Mouse (Mus musculus) thymus, adult 2 months (tissue): ENCODE measurements around the gene Ppp1r8.
A peak's percentile ranks its signal among the peaks of the same experiment; 100 is the strongest.

Source experiments
- CTCF ChIP-seq: fragments of 200-500 bp; IDR thresholded peaks from 2 replicates; pipeline ENCODE4 v1.5.1; 2012; ENCODE audit warnings: mild to moderate bottlenecking, control low read depth, low read length, moderate library complexity, borderline replicate concordance; ENCODE audit not compliant: control insufficient read depth, poor library complexity, insufficient read depth; ENCODE audit errors: extremely low read depth
- POLR2A ChIP-seq: fragments of 200-500 bp; IDR thresholded peaks from 2 replicates; pipeline ENCODE4 v1.6.1; 2012; ENCODE audit warnings: mild to moderate bottlenecking, low read length, control low read depth, moderate library complexity; ENCODE audit not compliant: control insufficient read depth, poor library complexity, insufficient read depth; ENCODE audit errors: extremely low read depth

DNA sequence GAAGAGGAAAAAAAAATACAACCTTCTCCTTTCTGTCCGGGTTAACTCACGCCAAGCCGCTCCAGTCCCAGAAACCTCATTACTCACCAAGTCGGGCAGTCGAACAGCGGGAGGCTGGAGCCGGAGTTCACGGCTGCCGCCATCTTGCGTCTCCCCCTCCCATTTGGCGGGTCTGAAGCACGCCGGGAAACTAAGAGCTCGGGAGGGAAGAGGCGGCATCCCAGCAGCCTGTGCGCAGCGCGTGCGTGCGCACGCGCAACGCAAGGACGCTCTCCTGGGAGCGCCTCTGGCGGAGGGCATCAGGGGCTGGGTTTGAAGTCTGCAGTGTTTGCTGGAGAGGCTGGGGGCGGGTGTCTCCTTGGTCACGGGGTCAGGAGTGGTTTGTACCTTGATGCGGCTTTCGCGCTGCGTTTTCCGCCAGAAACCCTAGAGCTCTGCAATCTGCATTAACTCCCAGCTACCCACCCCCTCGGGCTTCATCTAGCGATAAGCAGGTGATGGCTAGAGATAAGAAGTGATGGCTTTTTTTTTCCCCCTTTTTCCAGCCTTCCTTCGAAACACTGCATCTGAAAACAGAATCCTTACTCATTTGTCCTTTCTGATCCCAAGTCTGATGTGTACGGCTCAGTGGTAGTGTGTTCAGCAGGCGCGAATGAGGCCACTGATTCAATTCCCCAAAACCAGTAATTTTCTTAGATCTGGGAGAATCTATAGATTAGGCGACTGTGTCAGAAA, at the start of gene Ppp1r8:
- TF ChIP-seq CTCF, result peak; percentile 82
- peak; percentile 98 for TF ChIP-seq POLR2A
